Comparison of ENCODE assay signal across 8 mouse cellular contexts in genomic region chr16:31935091-31935979, GRCm38 (mm10). TPM values are rescaled to one million over a fixed set of nuclear protein-coding genes. Genes with fewer than 3 reads are reported as not detected.
DNase-seq lines count a peak whose midpoint lies in the region; ATAC-seq lines count a peak whose summit lies in the region.

No protein-coding gene starts in this region.

- H3K36me3 ChIP-seq in kidney, embryonic 14.5 days (ENCODE audit: control insufficient read depth, insufficient read depth, low read length), result no peaks in the 10 kb centered on the region
- no peaks in the 10 kb centered on the region for H3K36me3 ChIP-seq in embryonic facial prominence, embryonic 13.5 days
- no peaks in the 10 kb centered on the region for H3K36me3 ChIP-seq in midbrain, embryonic 11.5 days (ENCODE audit: control insufficient read depth, insufficient read depth, low read length)

- H3K9me3 ChIP-seq in kidney, embryonic 14.5 days (ENCODE audit: control insufficient read depth, low read length), result no peaks in the 10 kb centered on the region
- no peaks in the 10 kb centered on the region for H3K9me3 ChIP-seq in embryonic facial prominence, embryonic 13.5 days
- no peaks in the 10 kb centered on the region for H3K9me3 ChIP-seq in midbrain, embryonic 11.5 days (ENCODE audit: control insufficient read depth, low read length)

- peak overlapping the region; percentile 18; the same call in 1 of the 2 replicates for H3K9ac ChIP-seq in kidney, embryonic 14.5 days (ENCODE audit: low read depth, low read length)
- peak overlapping the region; percentile 54; the same call in 1 of the 2 replicates for H3K9ac ChIP-seq in embryonic facial prominence, embryonic 13.5 days
- peak overlapping the region; percentile 42 for H3K9ac ChIP-seq in midbrain, embryonic 11.5 days (ENCODE audit: low read length)

- 5% methylated on average over 36 of the region's 36 CpGs for WGBS in kidney, embryonic 14.5 days
- 2% methylated on average over 36 of the region's 36 CpGs for WGBS in embryonic facial prominence, embryonic 13.5 days
- WGBS in midbrain, embryonic 11.5 days, result 5% methylated on average over 36 of the region's 36 CpGs

- no peak overlapping the region for H3K27ac ChIP-seq in kidney, embryonic 14.5 days (ENCODE audit: low read depth, low read length)
- H3K27ac ChIP-seq in embryonic facial prominence, embryonic 13.5 days, result no peak overlapping the region
- H3K27ac ChIP-seq in midbrain, embryonic 11.5 days (ENCODE audit: low read depth, low read length), result no peak overlapping the region

- peak overlapping the region; percentile 49 for H3K4me2 ChIP-seq in kidney, embryonic 14.5 days (replicated peaks; ENCODE audit: low read depth, low read length)
- peak overlapping the region; percentile 63 for H3K4me2 ChIP-seq in embryonic facial prominence, embryonic 13.5 days
- H3K4me2 ChIP-seq in midbrain, embryonic 11.5 days, result peak overlapping the region; percentile 81

- H3K4me3 ChIP-seq in kidney, embryonic 14.5 days (ENCODE audit: low read length), result peak overlapping the region; percentile 32
- H3K4me3 ChIP-seq in embryonic facial prominence, embryonic 13.5 days, result peak overlapping the region; percentile 37
- H3K4me3 ChIP-seq in midbrain, embryonic 11.5 days (ENCODE audit: low read depth, low read length), result peak overlapping the region; percentile 29

- H3K4me1 ChIP-seq in kidney, embryonic 14.5 days (ENCODE audit: control insufficient read depth, insufficient read depth, low read length), result peaks cover 14% of the 10 kb centered on the region
- H3K4me1 ChIP-seq in embryonic facial prominence, embryonic 13.5 days, result peaks cover 28% of the 10 kb centered on the region
- H3K4me1 ChIP-seq in midbrain, embryonic 11.5 days (ENCODE audit: control insufficient read depth, insufficient read depth, low read length), result peaks cover 17% of the 10 kb centered on the region

- DNase-seq in kidney, adult 9 months, result no peak
- DNase-seq in Muller cell, postnatal 12 days (ENCODE audit: inconsistent ontology term), result peak; percentile 21
- DNase-seq in induced T-regulatory cell, adult 2 months (ENCODE audit: low read depth), result peak; percentile 52
- peak; percentile 90 for DNase-seq in midbrain, embryonic 11.5 days (ENCODE audit: low spot score, missing footprints)
- DNase-seq in ovary, postnatal 36 days (ENCODE audit: low spot score), result no peak
- no peak for DNase-seq in adrenal gland, postnatal 4 days (ENCODE audit: low spot score in 2 of 2)

- ATAC-seq in kidney, embryonic 14.5 days (ENCODE audit: low FRiP score, low TSS enrichment), result no peak
- ATAC-seq in embryonic facial prominence, embryonic 13.5 days (ENCODE audit: insufficient number of reproducible peaks, insufficient read depth, low FRiP score, low TSS enrichment, low read depth), result no peak
- ATAC-seq in midbrain, embryonic 11.5 days (ENCODE audit: low FRiP score), result no peak

- H3K27me3 ChIP-seq in kidney, embryonic 14.5 days (ENCODE audit: control insufficient read depth, insufficient read depth, low read length), result peaks cover 34% of the 10 kb centered on the region
- H3K27me3 ChIP-seq in embryonic facial prominence, embryonic 13.5 days, result peaks cover 50% of the 10 kb centered on the region
- peaks cover 25% of the 10 kb centered on the region for H3K27me3 ChIP-seq in midbrain, embryonic 11.5 days (ENCODE audit: control insufficient read depth, insufficient read depth, low read length)

RNA-seq across cellular contexts. Expression of gene Pigz, which starts 1.7 kb away (rescaled TPM):
- 0.27 and 0.97 TPM in 2 replicates for polyA plus RNA-seq in kidney, embryonic 14.5 days (2014; fragmentation: Nextera tagmentation; extraction: Ambion mirVana)
- polyA plus RNA-seq in embryonic facial prominence, embryonic 13.5 days (2015; fragmentation: Nextera tagmentation; extraction: Ambion mirVana), result 0.39 and 0.96 TPM in 2 replicates
- 1.4 TPM in 2 replicates for polyA plus RNA-seq in midbrain, embryonic 11.5 days (2014; fragmentation: Nextera tagmentation; extraction: Ambion mirVana)
- total RNA-seq in adrenal gland, postnatal 4 days (2021), result 1 to 10 TPM in 1 of 2 experiments, under 1 TPM in 1; 0.90 to 1.3 TPM

RNA-seq across cellular contexts. Expression of gene 0610012G03Rik, which starts 13.0 kb away (rescaled TPM):
- 96.4 and 99.1 TPM in 2 replicates for polyA plus RNA-seq in kidney, embryonic 14.5 days (2014; fragmentation: Nextera tagmentation; extraction: Ambion mirVana)
- 89.1 and 94.0 TPM in 2 replicates for polyA plus RNA-seq in embryonic facial prominence, embryonic 13.5 days (2015; fragmentation: Nextera tagmentation; extraction: Ambion mirVana)
- polyA plus RNA-seq in midbrain, embryonic 11.5 days (2014; fragmentation: Nextera tagmentation; extraction: Ambion mirVana), result 86.0 and 93.2 TPM in 2 replicates
- 10 to 100 TPM; 38.5 to 39.7 TPM for total RNA-seq in adrenal gland, postnatal 4 days (2021)

RNA-seq across cellular contexts. Expression of gene Ncbp2, which starts 13.0 kb away (rescaled TPM):
- polyA plus RNA-seq in kidney, embryonic 14.5 days (2014; fragmentation: Nextera tagmentation; extraction: Ambion mirVana), result 117 and 123 TPM in 2 replicates
- 143 and 144 TPM in 2 replicates for polyA plus RNA-seq in embryonic facial prominence, embryonic 13.5 days (2015; fragmentation: Nextera tagmentation; extraction: Ambion mirVana)
- 165 and 173 TPM in 2 replicates for polyA plus RNA-seq in midbrain, embryonic 11.5 days (2014; fragmentation: Nextera tagmentation; extraction: Ambion mirVana)
- 10 to 100 TPM; 47.9 to 48.2 TPM for total RNA-seq in adrenal gland, postnatal 4 days (2021)

RNA-seq across cellular contexts. Expression of gene Meltf, which starts 56.7 kb away (rescaled TPM):
- polyA plus RNA-seq in kidney, embryonic 14.5 days (2014; fragmentation: Nextera tagmentation; extraction: Ambion mirVana), result 0.10 TPM in 1 of 2 replicates, not detected in the other
- 1.3 and 3.7 TPM in 2 replicates for polyA plus RNA-seq in embryonic facial prominence, embryonic 13.5 days (2015; fragmentation: Nextera tagmentation; extraction: Ambion mirVana)
- 0.10 TPM in 1 of 2 replicates, not detected in the other for polyA plus RNA-seq in midbrain, embryonic 11.5 days (2014; fragmentation: Nextera tagmentation; extraction: Ambion mirVana)
- total RNA-seq in adrenal gland, postnatal 4 days (2021), result under 1 TPM in 1 of 2 experiments, not detected in 1; 0.17 TPM

Comparison
In these comparisons a context has a peak if more than half of its experiments do, and no peak if none do; other contexts are left out.
1. DNase-seq: peak in Muller cell, postnatal 12 days (single experiment), induced T-regulatory cell, adult 2 months (single experiment) and midbrain, embryonic 11.5 days (single experiment); none in kidney, adult 9 months (single experiment), ovary, postnatal 36 days (single experiment) and adrenal gland, postnatal 4 days (0 of 2).
2. Peak in every context shown above with its lines, with median percentiles within 50 percentile points of each other: H3K4me2 ChIP-seq, H3K4me3 ChIP-seq and H3K9ac ChIP-seq.